Mouse (Mus musculus) frontal cortex, postnatal 25 days (tissue): ENCODE data around the gene Atg4b.
A peak's percentile ranks its signal among the peaks of the same experiment; 100 is the strongest.
"Not testable (repeated sequence)": the region's sequence is repeated elsewhere in the genome, so short reads cannot be mapped to it uniquely, and the experiment has no call there.

ENCODE experiments used
- DNase-seq, 2 experiments: peaks; one replicate each; pipeline ENCODE4 v3.0.0; 2022; ENCODE audit warnings: low spot score in 2 of 2

Gene Atg4b

GRCm38 (mm10) chr1:93755618-93756017 is 4.3 kb downstream of the Atg4b start:
- DNase-seq, result no peak

- no peak for DNase-seq
Measured at GRCm38 (mm10) chr1:93756154-93756553, 4.9 kb downstream of the Atg4b start.

- no peak for DNase-seq
Measured at GRCm38 (mm10) chr1:93760076-93760475, 8.8 kb downstream of the Atg4b start.

GRCm38 (mm10) chr1:93763531-93763930 is 12.2 kb downstream of the Atg4b start:
- not testable (repeated sequence) for DNase-seq

GRCm38 (mm10) chr1:93764871-93765591 is 13.7 kb downstream of the Atg4b start:
- no peak for DNase-seq

GRCm38 (mm10) chr1:93767600-93767999 is 16.3 kb downstream of the Atg4b start:
- no peak for DNase-seq

- DNase-seq, result no peak
Measured at GRCm38 (mm10) chr1:93769901-93770300, 18.6 kb downstream of the Atg4b start.

- DNase-seq, result no peak
Measured at GRCm38 (mm10) chr1:93776686-93777085, 25.4 kb downstream of the Atg4b start.

- no peak for DNase-seq
Measured at GRCm38 (mm10) chr1:93786912-93787311, 35.6 kb downstream of the Atg4b start.

- no peak for DNase-seq
Measured at GRCm38 (mm10) chr1:93794526-93794925, 43.2 kb downstream of the Atg4b start.

GRCm38 (mm10) chr1:93795886-93796285 is 44.6 kb downstream of the Atg4b start:
- no peak for DNase-seq

- DNase-seq, result no peak
Measured at GRCm38 (mm10) chr1:93800670-93801503, 49.6 kb downstream of the Atg4b start.

- peak; percentile 79 to 83 for DNase-seq
Measured at GRCm38 (mm10) chr1:93801741-93802238, 50.5 kb downstream of the Atg4b start, which contains the start of gene Dtymk. Gene Dtymk (minus strand): TSS chr1:93801934.

- DNase-seq, result no peak
Measured at GRCm38 (mm10) chr1:93802771-93803170, 51.5 kb downstream of the Atg4b start.

- peak; percentile 100 for DNase-seq
Measured at GRCm38 (mm10) chr1:93803556-93804507, 52.5 kb downstream of the Atg4b start, which contains the start of gene Ing5. Gene Ing5 (plus strand): TSS chr1:93803965.

- no peak for DNase-seq
Measured at GRCm38 (mm10) chr1:93804818-93805217, 53.5 kb downstream of the Atg4b start.

- DNase-seq, result no peak
Measured at GRCm38 (mm10) chr1:93805221-93805951, 54.1 kb downstream of the Atg4b start.

GRCm38 (mm10) chr1:93808871-93809270 is 57.6 kb downstream of the Atg4b start:
- no peak for DNase-seq

GRCm38 (mm10) chr1:93810011-93810410 is 58.7 kb downstream of the Atg4b start:
- DNase-seq, result no peak

- DNase-seq, result no peak
Measured at GRCm38 (mm10) chr1:93811495-93812039, 60.3 kb downstream of the Atg4b start.
